Mouse (Mus musculus): Measurements from ENCODE around the gene Elovl2. TPM values are rescaled to one million over a fixed set of nuclear protein-coding genes. Genes with fewer than 3 reads are reported as not detected.

Gene Elovl2
- polyA plus RNA-seq, 1 experiment from 2014 or later = 3.5 TPM

- H3K4me3 ChIP-seq = peak within 1 kb of the TSS; percentile 88
- peak; percentile 96 for ATAC-seq (ENCODE audit: borderline replicate concordance, extremely low read depth, low FRiP score, low TSS enrichment)
- no peaks in the 10 kb centered on the region for H3K9me3 ChIP-seq
- peak within 1 kb of the TSS; percentile 86 for H3K27ac ChIP-seq
- H3K4me1 ChIP-seq = peaks cover 22% of the 10 kb centered on the region
- peak within 1 kb of the TSS; percentile 77 for H3K9ac ChIP-seq
- peak within 1 kb of the TSS; percentile 85 for H3K4me2 ChIP-seq
- no peaks in the 10 kb centered on the region for H3K27me3 ChIP-seq
- under 1% methylated on average over 77 of the region's 78 CpGs for WGBS
- no peaks in the 10 kb centered on the region for H3K36me3 ChIP-seq
Observed at GRCm38 (mm10) chr13:41249538-41250317, 29.5 kb upstream of the Elovl2 start, which contains the start of gene Smim13. TSS of gene Smim13 (plus strand) at chr13:41249844.

GRCm38 (mm10) chr13:41248751-41249520 is 28.7 kb upstream of the Elovl2 start:
- no peak overlapping the region for H3K27ac ChIP-seq
- H3K4me1 ChIP-seq = peaks cover 22% of the 10 kb centered on the region
- H3K4me3 ChIP-seq = peak overlapping the region; percentile 88
- H3K9me3 ChIP-seq = no peaks in the 10 kb centered on the region
- H3K27me3 ChIP-seq = no peaks in the 10 kb centered on the region
- 37% methylated on average over 12 of the region's 12 CpGs for WGBS
- H3K9ac ChIP-seq = peak overlapping the region; percentile 45
- no peak for ATAC-seq (ENCODE audit: borderline replicate concordance, extremely low read depth, low FRiP score, low TSS enrichment)
- H3K36me3 ChIP-seq = no peaks in the 10 kb centered on the region
- H3K4me2 ChIP-seq = peak overlapping the region; percentile 85

GRCm38 (mm10) chr13:41244306-41244830 is 24.2 kb upstream of the Elovl2 start:
- WGBS = 52% methylated on average over 6 of the region's 6 CpGs
- no peaks in the 10 kb centered on the region; the same call in 1 of the 2 replicates for H3K27me3 ChIP-seq
- H3K9ac ChIP-seq = no peak overlapping the region
- no peak overlapping the region for H3K27ac ChIP-seq
- H3K4me2 ChIP-seq = no peak overlapping the region
- H3K9me3 ChIP-seq = no peaks in the 10 kb centered on the region
- no peak overlapping the region for H3K4me3 ChIP-seq
- ATAC-seq (ENCODE audit: borderline replicate concordance, extremely low read depth, low FRiP score, low TSS enrichment) = no peak
- H3K36me3 ChIP-seq = no peaks in the 10 kb centered on the region
- H3K4me1 ChIP-seq = peaks cover 6% of the 10 kb centered on the region; the same call in 1 of the 2 replicates

DNA sequence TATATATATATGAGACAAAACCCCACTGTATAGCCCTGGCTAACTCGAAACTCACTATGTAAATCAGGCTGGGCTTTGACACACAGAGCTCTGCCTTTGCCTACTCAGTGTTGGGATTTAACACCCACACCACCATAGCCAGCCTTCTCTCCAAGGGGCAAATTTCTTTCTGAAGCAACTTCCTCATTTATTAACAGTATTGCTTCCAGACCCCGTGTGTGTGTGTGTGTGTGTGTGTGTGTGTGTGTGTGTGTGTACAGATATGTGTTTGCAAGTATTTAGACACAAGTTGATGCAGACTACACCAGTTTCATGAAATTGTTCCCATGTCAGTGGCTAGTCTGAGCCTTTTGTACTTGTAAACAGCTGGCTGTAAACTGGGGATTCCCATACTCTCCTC is 21.4 kb upstream of the Elovl2 start:
- Histone ChIP-seq H3K4me1 (no peaks in the 10 kb centered on the region), H3K4me2 (no peak overlapping the region), H3K36me3 (no peaks in the 10 kb centered on the region), H3K9ac (no peak overlapping the region), H3K27me3 (no peaks in the 10 kb centered on the region; the same call in 1 of the 2 replicates), H3K27ac (no peak overlapping the region), H3K9me3 (no peaks in the 10 kb centered on the region), H3K4me3 (no peak overlapping the region)
- WGBS = 56% methylated on average over 2 of the region's 2 CpGs
- ATAC-seq (ENCODE audit: borderline replicate concordance, extremely low read depth, low FRiP score, low TSS enrichment) = no peak

GRCm38 (mm10) chr13:41238805-41239130 is 18.6 kb upstream of the Elovl2 start:
- Histone ChIP-seq H3K9me3 (no peaks in the 10 kb centered on the region), H3K27me3 (no peaks in the 10 kb centered on the region; the same call in 1 of the 2 replicates), H3K36me3 (no peaks in the 10 kb centered on the region), H3K4me3 (no peak overlapping the region), H3K9ac (no peak overlapping the region), H3K4me2 (no peak overlapping the region), H3K4me1 (no peaks in the 10 kb centered on the region), H3K27ac (no peak overlapping the region)
- ATAC-seq (ENCODE audit: borderline replicate concordance, extremely low read depth, low FRiP score, low TSS enrichment) = no peak
- 3% methylated on average over 5 of the region's 5 CpGs for WGBS

DNA sequence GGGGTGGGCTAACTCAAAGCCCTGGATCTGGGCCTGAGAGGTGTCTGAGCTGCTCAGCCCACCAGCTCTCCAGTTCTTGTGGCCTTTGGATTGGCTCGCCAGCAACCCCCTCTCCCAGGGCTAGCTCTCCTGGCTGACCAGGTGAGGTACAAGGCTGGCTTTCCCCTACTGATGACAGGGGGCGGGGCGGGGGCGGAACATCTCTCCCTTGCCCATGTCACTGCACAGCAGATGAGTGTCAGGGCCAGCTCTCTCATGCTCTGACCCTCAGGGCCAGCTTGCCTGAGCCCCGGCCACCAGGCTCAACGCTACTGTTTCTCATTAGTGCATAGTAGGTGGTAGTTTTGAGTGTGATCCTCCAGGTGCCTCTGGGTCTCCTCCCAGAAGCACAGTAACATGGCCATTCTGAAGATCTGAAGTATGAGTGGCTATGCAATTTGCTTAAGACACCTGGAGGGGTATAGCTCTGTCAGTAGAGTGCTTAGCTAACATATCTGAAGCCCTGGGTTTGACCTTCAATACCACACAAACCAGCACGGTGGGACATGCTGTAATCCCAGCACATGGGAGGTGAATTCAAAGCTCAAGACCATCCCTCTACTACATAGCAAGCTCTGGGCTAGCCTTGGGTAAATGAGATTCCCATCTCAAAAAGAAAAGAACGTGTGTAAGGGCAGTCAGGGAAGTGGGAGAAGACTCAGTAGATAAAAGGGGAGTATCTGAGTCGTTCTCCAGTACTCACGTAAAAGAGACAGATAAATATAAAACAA is 18.0 kb upstream of the Elovl2 start:
- ATAC-seq (ENCODE audit: borderline replicate concordance, extremely low read depth, low FRiP score, low TSS enrichment) = no peak
- Histone ChIP-seq H3K4me2 (no peak overlapping the region), H3K27me3 (no peaks in the 10 kb centered on the region; the same call in 1 of the 2 replicates)

GRCm38 (mm10) chr13:41235845-41236741 is 15.9 kb upstream of the Elovl2 start:
- H3K4me1 ChIP-seq = no peaks in the 10 kb centered on the region
- no peaks in the 10 kb centered on the region; the same call in 1 of the 2 replicates for H3K27me3 ChIP-seq
- no peak overlapping the region for H3K4me3 ChIP-seq
- no peak overlapping the region for H3K27ac ChIP-seq
- 43% methylated on average over 13 of the region's 13 CpGs for WGBS
- H3K9ac ChIP-seq = no peak overlapping the region
- no peaks in the 10 kb centered on the region for H3K36me3 ChIP-seq
- H3K9me3 ChIP-seq = no peaks in the 10 kb centered on the region
- no peak overlapping the region for H3K4me2 ChIP-seq
- ATAC-seq (ENCODE audit: borderline replicate concordance, extremely low read depth, low FRiP score, low TSS enrichment) = no peak

More for the DNA sequence above, 18.0 kb upstream of the Elovl2 start:
- Histone ChIP-seq H3K27ac (no peak overlapping the region), H3K4me3 (no peak overlapping the region), H3K9me3 (no peaks in the 10 kb centered on the region), H3K4me1 (no peaks in the 10 kb centered on the region), H3K36me3 (no peaks in the 10 kb centered on the region), H3K9ac (no peak overlapping the region)
- WGBS = 65% methylated on average over 10 of the region's 10 CpGs

- no peaks in the 10 kb centered on the region; the same call in 1 of the 2 replicates for H3K27me3 ChIP-seq
- 78% methylated on average over 6 of the region's 6 CpGs for WGBS
- no peak overlapping the region for H3K4me3 ChIP-seq
- ATAC-seq (ENCODE audit: borderline replicate concordance, extremely low read depth, low FRiP score, low TSS enrichment) = no peak
- no peak overlapping the region for H3K9ac ChIP-seq
- no peak overlapping the region for H3K27ac ChIP-seq
- no peaks in the 10 kb centered on the region for H3K36me3 ChIP-seq
- no peak overlapping the region for H3K4me2 ChIP-seq
- H3K4me1 ChIP-seq = no peaks in the 10 kb centered on the region
- H3K9me3 ChIP-seq = no peaks in the 10 kb centered on the region
Observed at GRCm38 (mm10) chr13:41235181-41235580, 15.0 kb upstream of the Elovl2 start.

- 80% methylated on average over 7 of the region's 7 CpGs for WGBS
- Histone ChIP-seq H3K4me1 (no peaks in the 10 kb centered on the region), H3K27me3 (no peaks in the 10 kb centered on the region), H3K27ac (no peak overlapping the region), H3K4me3 (no peak overlapping the region), H3K36me3 (no peaks in the 10 kb centered on the region), H3K9ac (no peak overlapping the region), H3K9me3 (no peaks in the 10 kb centered on the region), H3K4me2 (no peak overlapping the region)
- no peak for ATAC-seq (ENCODE audit: borderline replicate concordance, extremely low read depth, low FRiP score, low TSS enrichment)
Observed at GRCm38 (mm10) chr13:41233241-41233640, 13.0 kb upstream of the Elovl2 start.

- Histone ChIP-seq H3K4me3 (no peak overlapping the region), H3K27ac (no peak overlapping the region), H3K36me3 (no peaks in the 10 kb centered on the region), H3K4me2 (no peak overlapping the region), H3K9ac (no peak overlapping the region), H3K9me3 (no peaks in the 10 kb centered on the region), H3K27me3 (no peaks in the 10 kb centered on the region), H3K4me1 (no peaks in the 10 kb centered on the region)
- WGBS = 87% methylated on average over 15 of the region's 15 CpGs
- ATAC-seq (ENCODE audit: borderline replicate concordance, extremely low read depth, low FRiP score, low TSS enrichment) = no peak
Observed at GRCm38 (mm10) chr13:41232209-41232608, 12.0 kb upstream of the Elovl2 start.
